Mouse (Mus musculus) cortical plate, adult 2 months (tissue): ENCODE measurements around the gene Sh2b2.
A peak's percentile ranks its signal among the peaks of the same experiment; 100 is the strongest.

Experiments
- CTCF ChIP-seq: fragments of 200-500 bp; IDR thresholded peaks from 2 replicates; pipeline ENCODE4 v1.5.1; 2011; ENCODE audit warnings: mild to moderate bottlenecking, control low read depth, low read length; ENCODE audit not compliant: insufficient read depth; ENCODE audit errors: extremely low read depth
- POLR2A ChIP-seq: fragments of 200-500 bp; IDR thresholded peaks from 2 replicates; pipeline ENCODE4 v1.6.1; 2011; ENCODE audit warnings: mild to moderate bottlenecking, low read length, control low read depth; ENCODE audit not compliant: insufficient read depth; ENCODE audit errors: extremely low read depth

- TF ChIP-seq CTCF = peak; percentile 92
- TF ChIP-seq POLR2A = no peak
Measured at GRCm38 (mm10) chr5:136201832-136202231, 44.5 kb downstream of the Sh2b2 start.
